Mouse (Mus musculus) layer of hippocampus, adult 11-12 months (tissue): ENCODE results near the gene Zfp62.

Experiments used
- DNase-seq: peaks from one replicate; pipeline ENCODE4 v3.0.0; 2022; ENCODE audit warnings: low spot score

The Zfp62 gene

GRCm38 (mm10) chr11:49205080-49205590 is 2.0 kb downstream of the Zfp62 start:
- no peak for DNase-seq

GRCm38 (mm10) chr11:49207495-49207894 is 4.4 kb downstream of the Zfp62 start:
- DNase-seq: no peak

GRCm38 (mm10) chr11:49212577-49212976 is 9.5 kb downstream of the Zfp62 start:
- no peak for DNase-seq

GRCm38 (mm10) chr11:49213505-49213904 is 10.4 kb downstream of the Zfp62 start:
- no peak for DNase-seq

- DNase-seq: no peak
Measured at GRCm38 (mm10) chr11:49219271-49219670, 16.2 kb downstream of the Zfp62 start.

- no peak for DNase-seq
Measured at GRCm38 (mm10) chr11:49224455-49224854, 21.4 kb downstream of the Zfp62 start.

- DNase-seq: no peak
Measured at GRCm38 (mm10) chr11:49232781-49233180, 29.7 kb downstream of the Zfp62 start.

GRCm38 (mm10) chr11:49235459-49236207 is 32.5 kb downstream of the Zfp62 start:
- DNase-seq: no peak

GRCm38 (mm10) chr11:49236891-49237290 is 33.8 kb downstream of the Zfp62 start:
- DNase-seq: no peak

- DNase-seq: no peak
Measured at GRCm38 (mm10) chr11:49237532-49237931, 34.4 kb downstream of the Zfp62 start.

- DNase-seq: no peak
Measured at GRCm38 (mm10) chr11:49240310-49240709, 37.2 kb downstream of the Zfp62 start.

- DNase-seq: no peak
Measured at GRCm38 (mm10) chr11:49240874-49241273, 37.8 kb downstream of the Zfp62 start.

- no peak for DNase-seq
Measured at GRCm38 (mm10) chr11:49241471-49241870, 38.4 kb downstream of the Zfp62 start.

GRCm38 (mm10) chr11:49242944-49243626 is 40.0 kb downstream of the Zfp62 start:
- no peak for DNase-seq

- DNase-seq: peak; percentile 92
Measured at GRCm38 (mm10) chr11:49243727-49244594, 40.9 kb downstream of the Zfp62 start, which contains the start of gene Mgat1. TSS of gene Mgat1 (plus strand) at chr11:49244191.

GRCm38 (mm10) chr11:49244595-49244930 is 41.5 kb downstream of the Zfp62 start:
- DNase-seq: no peak

- DNase-seq: no peak
Measured at GRCm38 (mm10) chr11:49245176-49245575, 42.1 kb downstream of the Zfp62 start.

GRCm38 (mm10) chr11:49245634-49246415 is 42.7 kb downstream of the Zfp62 start:
- no peak for DNase-seq

GRCm38 (mm10) chr11:49246523-49246922 is 43.4 kb downstream of the Zfp62 start:
- no peak for DNase-seq

GRCm38 (mm10) chr11:49247255-49247654 is 44.2 kb downstream of the Zfp62 start:
- no peak for DNase-seq

GRCm38 (mm10) chr11:49248226-49248973 is 45.3 kb downstream of the Zfp62 start:
- DNase-seq: no peak
